ENCODE assay signal across 8 mouse cellular contexts in genomic region chr6:124464305-124465271, GRCm38 (mm10). TPM values are rescaled to one million over a fixed set of nuclear protein-coding genes. Genes with fewer than 3 reads are reported as not detected.
DNase-seq lines count a peak whose midpoint lies in the region; ATAC-seq lines count a peak whose summit lies in the region.

TSS of gene Clstn3 (minus strand) at chr6:124464794.

- H3K27ac ChIP-seq in hindbrain, embryonic 13.5 days, result peak within 1 kb of the TSS; percentile 93

- H3K4me2 ChIP-seq in hindbrain, embryonic 13.5 days, result peak within 1 kb of the TSS; percentile 79

- H3K4me1 ChIP-seq in hindbrain, embryonic 13.5 days (replicated peaks), result peaks cover 36% of the 10 kb centered on the region

- no peaks in the 10 kb centered on the region for H3K27me3 ChIP-seq in hindbrain, embryonic 13.5 days

- H3K9ac ChIP-seq in hindbrain, embryonic 13.5 days, result peak within 1 kb of the TSS; percentile 88

- peaks cover 18% of the 10 kb centered on the region for H3K36me3 ChIP-seq in hindbrain, embryonic 13.5 days

- peak; percentile 97 for ATAC-seq in hindbrain, embryonic 13.5 days (ENCODE audit: low FRiP score)

- no peaks in the 10 kb centered on the region for H3K9me3 ChIP-seq in hindbrain, embryonic 13.5 days

- 5% methylated on average over 27 of the region's 27 CpGs for WGBS in hindbrain, embryonic 13.5 days

- peak within 1 kb of the TSS; percentile 66 for H3K4me3 ChIP-seq in hindbrain, embryonic 13.5 days

- DNase-seq in NIH3T3 (ENCODE audit: low read depth), result peak; percentile 34
- peak; percentile 97 for DNase-seq in cerebellum, adult 9-11 months
- DNase-seq in frontal cortex, adult 2 months (ENCODE audit: extremely low spot score in 1 of 2, low spot score in 1 of 2), result peak; percentile 92 to 97
- peak; percentile 91 to 96 for DNase-seq in layer of hippocampus, postnatal 14 days (ENCODE audit: low spot score in 2 of 2)
- peak; percentile 77 for DNase-seq in lung, postnatal 10 days
- peak; percentile 93 for DNase-seq in retina, embryonic 14.5 days (ENCODE audit: low spot score)
- peak; percentile 86 to 90 for DNase-seq in thymus, postnatal 36 days

RNA-seq across cellular contexts. Expression of gene Clstn3, which starts in this region (rescaled TPM):
- polyA plus RNA-seq in frontal cortex, adult 2 months (2012; rRNA removed), result 202 and 206 TPM in 2 replicates
- 73.7 and 80.0 TPM in 2 replicates for polyA plus RNA-seq in hindbrain, embryonic 13.5 days (2015; fragmentation: Nextera tagmentation; extraction: Ambion mirVana)
- total RNA-seq in layer of hippocampus, postnatal 14 days (2021), result 100 to 1,000 TPM; 283 to 312 TPM

Comparison
In these comparisons a context has a peak if more than half of its experiments do, and no peak if none do; other contexts are left out.
1. Peak in every context shown above with its lines: DNase-seq, ATAC-seq, H3K4me3 ChIP-seq and H3K27ac ChIP-seq.
2. DNase-seq: peak in every context shown above with its lines; median percentile 97 in cerebellum, adult 9-11 months; 94 in frontal cortex, adult 2 months; 94 in layer of hippocampus, postnatal 14 days; 93 in retina, embryonic 14.5 days; 88 in thymus, postnatal 36 days; 77 in lung, postnatal 10 days; 34 in NIH3T3.